Mouse (Mus musculus) MEL (cell line): ENCODE results near the gene Luzp2. TPM values are rescaled to one million over a fixed set of nuclear protein-coding genes. Genes with fewer than 3 reads are reported as not detected.
"Not testable (repeated sequence)": the region's sequence is repeated elsewhere in the genome, so short reads cannot be mapped to it uniquely, and the experiment has no call there.

Experiments
- DNase-seq: peaks from one replicate; pipeline ENCODE4 v3.0.0; 2011; ENCODE audit warnings: low read depth, low spot score
- H3K27ac ChIP-seq: 2 replicates; pipeline ENCODE4 v1.5.1; 2012; ENCODE audit warnings: low read depth, mild to moderate bottlenecking, control low read depth, low read length, moderate library complexity; ENCODE audit not compliant: control insufficient read depth
- H3K27me3 ChIP-seq, 2 experiments: fragments of 150-350 bp in 1 of 2; sonication (generic) in 1 of 2; 2 replicates each; pipeline ENCODE4 v1.6.1; 2012; ENCODE audit warnings: low read length in 2 of 2, mild to moderate bottlenecking in 2 of 2, improper control_type of control experiment in 1 of 2, moderate library complexity in 1 of 2; ENCODE audit not compliant: insufficient read depth in 2 of 2, control insufficient read depth in 1 of 2
- H3K36me3 ChIP-seq, 2 experiments: 2 replicates each; pipeline ENCODE4 v1.6.1; 2012 to 2014; ENCODE audit warnings: low read length in 2 of 2, improper control_type of control experiment in 1 of 2, inconsistent platforms in 1 of 2, mild to moderate bottlenecking in 1 of 2; ENCODE audit not compliant: insufficient read depth in 2 of 2, control insufficient read depth in 1 of 2
- H3K4me1 ChIP-seq, 2 experiments: fragments of 150-350 bp in 1 of 2; sonication (generic) in 1 of 2; 2 replicates each; pipeline ENCODE4 v1.6.1; 2012; ENCODE audit warnings: low read length in 2 of 2, improper control_type of control experiment in 1 of 2, mild to moderate bottlenecking in 1 of 2; ENCODE audit not compliant: insufficient read depth in 2 of 2, control insufficient read depth in 1 of 2
- H3K4me3 ChIP-seq, 2 experiments: fragments of 150-350 bp in 1 of 2; sonication (generic) in 1 of 2; 2 replicates each; pipeline ENCODE4 v1.5.1; 2012; ENCODE audit warnings: low read depth in 2 of 2, low read length in 2 of 2, mild to moderate bottlenecking in 2 of 2, moderate library complexity in 2 of 2, control low read depth in 1 of 2, improper control_type of control experiment in 1 of 2; ENCODE audit not compliant: control insufficient read depth in 1 of 2, insufficient read depth in 1 of 2
- H3K79me2 ChIP-seq: 2 replicates; pipeline ENCODE4 v1.6.1; 2012; ENCODE audit warnings: mild to moderate bottlenecking, low read length, moderate library complexity; ENCODE audit not compliant: control insufficient read depth, poor library complexity, insufficient read depth
- H3K9ac ChIP-seq: 2 replicates; pipeline ENCODE4 v1.6.1; 2012; ENCODE audit warnings: low read depth, mild to moderate bottlenecking, control low read depth, low read length, moderate library complexity; ENCODE audit not compliant: control insufficient read depth, poor library complexity, severe bottlenecking
- H3K9me3 ChIP-seq: fragments of 150-350 bp; sonication (generic); replicated peaks from 2 replicates; pipeline ENCODE4 v1.6.1; 2012; ENCODE audit warnings: mild to moderate bottlenecking, low read length, improper control_type of control experiment, moderate library complexity; ENCODE audit not compliant: insufficient read depth
- CHD1 ChIP-seq: IDR thresholded peaks from 2 replicates; pipeline ENCODE4 v1.6.1; 2012; ENCODE audit warnings: low read depth, mild to moderate bottlenecking, inconsistent platforms, low read length, improper control_type of control experiment
- E2F4 ChIP-seq: IDR thresholded peaks from 2 replicates; pipeline ENCODE4 v1.6.1; 2011; ENCODE audit warnings: low read depth, low read length, improper control_type of control experiment, borderline replicate concordance
- ELF1 ChIP-seq: IDR thresholded peaks from 2 replicates; pipeline ENCODE4 v1.6.1; 2014; ENCODE audit warnings: low read depth, mild to moderate bottlenecking, inconsistent platforms, low read length, improper control_type of control experiment, moderate library complexity
- ETS1 ChIP-seq: IDR thresholded peaks from 2 replicates; pipeline ENCODE4 v1.6.1; 2012; ENCODE audit warnings: low read depth, mild to moderate bottlenecking, inconsistent platforms, low read length, improper control_type of control experiment, moderate library complexity
- GABPA ChIP-seq: IDR thresholded peaks from 2 replicates; pipeline ENCODE4 v1.6.1; 2012; ENCODE audit warnings: low read depth, mild to moderate bottlenecking, inconsistent platforms, low read length, improper control_type of control experiment, moderate library complexity
- KAT2A ChIP-seq: conservative IDR thresholded peaks from 2 replicates; pipeline ENCODE4 v1.6.1; 2012; ENCODE audit warnings: low read depth, low read length, improper control_type of control experiment, inconsistent platforms
- MAFK ChIP-seq: IDR thresholded peaks from 2 replicates; pipeline ENCODE4 v1.6.1; 2011; ENCODE audit warnings: low read depth, mild to moderate bottlenecking, low read length, improper control_type of control experiment, borderline replicate concordance
- MAZ ChIP-seq: IDR thresholded peaks from 2 replicates; pipeline ENCODE4 v1.6.1; 2012; ENCODE audit warnings: low read depth, mild to moderate bottlenecking, inconsistent platforms, low read length, improper control_type of control experiment
- MEF2A ChIP-seq: IDR thresholded peaks from 2 replicates; pipeline ENCODE4 v1.6.1; 2014; ENCODE audit warnings: low read depth, mild to moderate bottlenecking, inconsistent platforms, low read length, improper control_type of control experiment; ENCODE audit not compliant: poor library complexity, insufficient replicate concordance, severe bottlenecking; ENCODE audit errors: extremely low read depth
- MYB ChIP-seq: IDR thresholded peaks from 2 replicates; pipeline ENCODE4 v1.6.1; 2011; ENCODE audit warnings: mild to moderate bottlenecking, low read depth, low read length, improper control_type of control experiment
- MYC ChIP-seq: IDR thresholded peaks from 2 replicates; pipeline ENCODE4 v1.6.1; 2011; ENCODE audit warnings: low read depth, mild to moderate bottlenecking, low read length, improper control_type of control experiment, moderate library complexity
- NELFE ChIP-seq: IDR thresholded peaks from 2 replicates; pipeline ENCODE4 v1.6.1; 2011; ENCODE audit warnings: low read depth, low read length, improper control_type of control experiment
- NRF1 ChIP-seq: IDR thresholded peaks from 2 replicates; pipeline ENCODE4 v1.6.1; 2014; ENCODE audit warnings: low read depth, mild to moderate bottlenecking, inconsistent platforms, low read length, improper control_type of control experiment, moderate library complexity; ENCODE audit not compliant: poor library complexity, insufficient read depth, severe bottlenecking
- POLR2AphosphoS2 ChIP-seq: IDR thresholded peaks from 2 replicates; pipeline ENCODE4 v1.6.1; 2011; ENCODE audit warnings: low read length, improper control_type of control experiment
- POLR2AphosphoS5 ChIP-seq: IDR thresholded peaks from 2 replicates; pipeline ENCODE4 v1.6.1; 2012; ENCODE audit warnings: low read depth, borderline replicate concordance, mild to moderate bottlenecking, inconsistent platforms, low read length, moderate library complexity, mixed read lengths
- RAD21 ChIP-seq: IDR thresholded peaks from 2 replicates; pipeline ENCODE4 v1.6.1; 2011; ENCODE audit warnings: mild to moderate bottlenecking, low read depth, low read length, improper control_type of control experiment
- SMC3 ChIP-seq: IDR thresholded peaks from 2 replicates; pipeline ENCODE4 v1.6.1; 2011; ENCODE audit warnings: low read depth, low read length, improper control_type of control experiment
- TAL1 ChIP-seq: IDR thresholded peaks from 2 replicates; pipeline ENCODE4 v1.6.1; 2012; ENCODE audit warnings: mild to moderate bottlenecking, inconsistent platforms, low read length, moderate library complexity, mixed read lengths
- TBP ChIP-seq: IDR thresholded peaks from 2 replicates; pipeline ENCODE4 v1.8.0; 2011; ENCODE audit warnings: low read depth, low read length, improper control_type of control experiment
- TCF12 ChIP-seq: IDR thresholded peaks from 2 replicates; pipeline ENCODE4 v1.6.1; 2014; ENCODE audit warnings: low read depth, mild to moderate bottlenecking, inconsistent platforms, low read length, improper control_type of control experiment, moderate library complexity
- UBTF ChIP-seq: IDR thresholded peaks from 2 replicates; pipeline ENCODE4 v1.6.1; 2012; ENCODE audit warnings: low read depth, mild to moderate bottlenecking, inconsistent platforms, low read length, improper control_type of control experiment, moderate library complexity, borderline replicate concordance; ENCODE audit not compliant: insufficient read depth
- USF1 ChIP-seq: IDR thresholded peaks from 2 replicates; pipeline ENCODE4 v1.6.1; 2014; ENCODE audit warnings: low read depth, mild to moderate bottlenecking, inconsistent platforms, low read length, improper control_type of control experiment, moderate library complexity
- USF2 ChIP-seq, 2 experiments: IDR thresholded peaks; 2 replicates each; pipeline ENCODE4 v1.6.1; 2011 to 2012; ENCODE audit warnings: improper control_type of control experiment in 2 of 2, low read length in 2 of 2, borderline replicate concordance in 1 of 2, inconsistent platforms in 1 of 2, low read depth in 1 of 2, mild to moderate bottlenecking in 1 of 2; ENCODE audit not compliant: insufficient read depth in 1 of 2
- ZKSCAN1 ChIP-seq: IDR thresholded peaks from 2 replicates; pipeline ENCODE4 v1.6.1; 2012; ENCODE audit warnings: low read depth, mild to moderate bottlenecking, inconsistent platforms, low read length, improper control_type of control experiment, moderate library complexity
- ZNF384 ChIP-seq: IDR thresholded peaks from 2 replicates; pipeline ENCODE4 v1.6.1; 2012; ENCODE audit warnings: low read depth, mild to moderate bottlenecking, inconsistent platforms, low read length, improper control_type of control experiment
- polyA plus RNA-seq, 2 experiments: library from polyadenylated mRNA; stranded (reverse) in 1 of 2; unstranded in 1 of 2; fragments of >175 nt in 1 of 2; fragments of >200 nt in 1 of 2; gene quantifications; 2 replicates each; pipeline versions ENCODE4 v1.2.1 to v1.2.4; 2012; ENCODE audit warnings: low replicate concordance in 2 of 2, low read depth in 1 of 2; ENCODE audit not compliant: insufficient read length in 2 of 2, insufficient read depth in 1 of 2, missing spikeins in 1 of 2
- total RNA-seq: library from RNA; depleted of rRNA; stranded (reverse); fragments of 300-350 nt; gene quantifications from 2 replicates; pipeline ENCODE4 v1.2.3, GENCODE M21; 2012

The Luzp2 gene
- total and polyA plus RNA-seq, 3 experiments: not detected

DNA sequence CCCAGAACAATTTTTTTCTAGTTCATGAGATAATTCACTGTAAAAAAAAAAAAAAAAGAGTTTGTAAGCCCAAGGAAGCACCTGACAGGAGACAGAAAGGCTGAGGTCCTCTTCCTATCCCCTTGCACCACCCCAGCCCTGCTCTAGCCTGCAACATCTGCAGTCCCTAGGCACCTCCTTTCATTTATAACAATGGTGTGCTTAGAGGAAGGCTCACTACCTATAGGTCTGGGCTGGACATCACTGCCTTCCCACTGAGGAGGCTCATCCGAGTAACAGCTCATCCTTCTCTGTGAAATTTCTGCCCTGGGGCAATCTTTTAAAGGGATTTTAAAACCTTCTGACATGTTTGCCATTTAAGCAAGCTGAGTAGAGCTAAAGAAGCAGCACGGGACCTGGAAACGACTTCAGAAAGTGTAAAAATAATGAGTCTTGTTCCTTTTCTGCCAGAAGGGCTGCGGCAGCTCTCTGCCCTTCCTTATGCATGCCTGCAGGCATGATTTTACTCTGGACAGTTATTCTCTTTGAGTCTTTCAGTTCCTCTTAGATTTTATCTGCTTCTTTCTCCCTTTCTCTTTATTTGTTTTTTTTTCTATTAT, 174.0 kb downstream of the Luzp2 start:
- Histone ChIP-seq H3K36me3 (no peaks in the 10 kb centered on the region), H3K27me3 (no peaks in the 10 kb centered on the region; a peak in 1 of 4 replicates), H3K4me3 (no peak overlapping the region), H3K9me3 (no peaks in the 10 kb centered on the region), H3K79me2 (no peaks in the 10 kb centered on the region), H3K4me1 (no peaks in the 10 kb centered on the region), H3K27ac (no peak overlapping the region), H3K9ac (no peak overlapping the region)
- no peak for DNase-seq
- TF ChIP-seq GABPA: no peak
- TF ChIP-seq SMC3: no peak
- TF ChIP-seq MYB: no peak
- no peak for TF ChIP-seq POLR2AphosphoS2
- TF ChIP-seq TAL1: no peak
- TF ChIP-seq USF2 (IDR thresholded peaks at IDR 0.05; ENCODE audit: borderline replicate concordance in 1 of 2, insufficient read depth in 1 of 2, low read depth in 1 of 2, low read length in 2 of 2): no peak
- TF ChIP-seq TBP: no peak
- no peak for TF ChIP-seq MEF2A
- no peak for TF ChIP-seq NRF1
- no peak for TF ChIP-seq USF1
- TF ChIP-seq ELF1: no peak
- TF ChIP-seq RAD21: no peak
- TF ChIP-seq MAFK: no peak

DNA sequence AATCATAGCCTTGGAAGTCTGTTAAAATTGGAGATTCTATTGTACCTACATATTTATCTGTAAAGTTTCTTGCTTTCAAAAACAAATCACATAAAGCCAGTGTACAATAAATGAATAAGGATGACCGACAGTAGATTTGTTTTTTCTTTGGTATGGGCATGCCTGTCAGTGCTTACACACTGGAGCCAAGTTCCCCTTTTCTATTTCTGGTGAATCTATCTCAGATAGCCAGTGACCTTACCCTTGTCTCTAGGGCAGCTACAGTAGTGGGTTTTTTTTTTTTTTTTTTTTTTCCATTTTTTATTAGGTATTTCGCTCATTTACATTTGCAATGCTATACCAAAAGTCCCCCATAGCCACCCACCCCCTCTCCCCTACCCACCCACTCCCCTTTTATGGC, 298.6 kb downstream of the Luzp2 start:
- not testable (repeated sequence) for H3K79me2 ChIP-seq, H3K9ac ChIP-seq, H3K9me3 ChIP-seq, H3K36me3 ChIP-seq, H3K4me1 ChIP-seq, H3K27ac ChIP-seq, H3K27me3 ChIP-seq, H3K4me3 ChIP-seq
- DNase-seq: peak; percentile 4

DNA sequence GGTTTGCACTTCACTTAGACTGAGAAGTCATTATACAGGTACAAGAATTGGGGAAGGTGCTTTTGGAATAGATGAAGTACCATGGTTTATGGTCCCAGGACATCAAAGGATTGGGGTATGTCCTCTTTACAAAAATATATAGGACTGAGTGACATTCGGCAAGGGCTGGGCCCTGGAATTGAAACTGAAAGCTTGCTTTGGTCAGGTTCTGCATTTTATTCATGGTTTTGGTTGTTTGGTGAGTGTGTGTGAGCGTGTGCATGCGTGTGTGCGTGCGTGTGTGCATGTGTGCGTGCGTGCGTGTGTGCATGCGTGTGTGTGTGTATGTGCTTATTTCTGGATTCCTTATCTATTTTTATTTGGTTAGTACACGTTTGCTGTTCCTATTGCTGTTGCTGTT, 353.6 kb downstream of the Luzp2 start:
- Histone ChIP-seq H3K36me3 (no peaks in the 10 kb centered on the region), H3K27me3 (no peaks in the 10 kb centered on the region), H3K79me2 (no peaks in the 10 kb centered on the region), H3K9ac (no peak overlapping the region), H3K4me1 (no peaks in the 10 kb centered on the region), H3K4me3 (no peak overlapping the region), H3K27ac (no peak overlapping the region), H3K9me3 (no peaks in the 10 kb centered on the region)
- TF ChIP-seq E2F4: no peak
- TF ChIP-seq MYC: no peak
- TF ChIP-seq ZNF384: no peak
- no peak for TF ChIP-seq RAD21
- no peak for TF ChIP-seq NELFE
- TF ChIP-seq USF1: no peak
- TF ChIP-seq MYB: no peak
- no peak for TF ChIP-seq TCF12
- no peak for TF ChIP-seq UBTF
- no peak for TF ChIP-seq POLR2AphosphoS5
- no peak for TF ChIP-seq MAFK
- TF ChIP-seq ETS1: no peak
- no peak for TF ChIP-seq CHD1
- no peak for TF ChIP-seq MAZ
- TF ChIP-seq USF2 (IDR thresholded peaks at IDR 0.05; ENCODE audit: borderline replicate concordance in 1 of 2, insufficient read depth in 1 of 2, low read depth in 1 of 2, low read length in 2 of 2): no peak
- no peak for TF ChIP-seq KAT2A
- TF ChIP-seq ZKSCAN1: no peak
- TF ChIP-seq SMC3: no peak
- no peak for DNase-seq
